Mouse (Mus musculus) gastrocnemius, postnatal 10 days (tissue): Measurements from ENCODE around the gene Zic3. TPM values are rescaled to one million over a fixed set of nuclear protein-coding genes. Genes with fewer than 3 reads are reported as not detected.

Source experiments
- DNase-seq: peaks from one replicate; pipeline ENCODE4 v3.0.0; 2021; ENCODE audit warnings: mixed read lengths
- total RNA-seq, 2 experiments: library from RNA; stranded (reverse); gene quantifications; 2 replicates each; pipeline ENCODE4 v1.2.3; 2021

Zic3 gene
- total RNA-seq, 2 experiments from 2014 or later, result not detected

DNA sequence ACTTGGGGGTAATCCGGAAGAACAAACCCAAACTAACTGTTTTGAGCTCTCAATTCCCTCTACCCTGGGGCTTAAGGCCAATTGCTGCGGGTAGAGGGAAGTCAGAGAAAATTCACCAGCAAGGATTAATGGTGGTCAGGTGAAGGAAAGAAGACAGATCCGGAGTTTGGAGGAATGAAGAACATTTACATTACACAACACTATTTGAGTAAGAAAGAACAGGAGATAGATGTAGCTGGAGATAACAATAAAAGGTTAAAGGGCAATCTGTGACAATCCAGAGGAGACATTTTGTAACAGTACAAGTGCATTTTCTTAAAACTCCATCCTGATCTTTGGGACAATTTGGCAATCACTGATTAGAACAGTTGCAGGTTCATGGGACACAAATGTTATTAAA is 19.4 kb downstream of the Zic3 start:
- no peak for DNase-seq

DNA sequence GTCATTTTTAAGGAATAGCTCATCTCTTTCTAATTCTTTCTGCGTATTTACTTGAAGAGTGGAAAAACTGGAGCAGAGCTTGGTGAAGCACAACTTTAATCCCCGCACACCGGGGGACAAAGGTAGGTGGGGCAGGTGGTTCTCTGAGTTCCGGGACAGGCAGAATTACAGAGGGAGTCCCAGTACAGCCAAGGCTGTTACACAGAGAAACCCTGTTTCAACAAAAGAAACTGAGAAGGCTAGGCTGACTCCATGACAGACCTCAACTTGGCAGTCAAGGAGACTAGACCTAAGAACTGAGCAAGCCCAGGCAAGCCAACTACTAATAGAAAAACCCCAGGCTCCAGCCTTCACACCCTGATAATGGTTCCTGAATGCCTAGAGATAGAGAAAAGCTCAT is 20.0 kb downstream of the Zic3 start:
- DNase-seq, result no peak
